Mouse (Mus musculus) liver, embryonic 14.5 days (tissue): ENCODE data around the gene Csnk2a2. TPM values are rescaled to one million over a fixed set of nuclear protein-coding genes. Genes with fewer than 3 reads are reported as not detected.

Experiments
- ATAC-seq: fragments of 200-750 bp; cut with Nextera tagmentation; 2 replicates; pipeline ENCODE4 v1.8.0; 2017; ENCODE audit warnings: moderate number of reproducible peaks, mild to moderate bottlenecking, moderate library complexity; ENCODE audit not compliant: insufficient read depth
- DNase-seq, 3 experiments: peaks; one replicate each; pipeline ENCODE4 v3.0.0-alpha.2; 2012 to 2013; ENCODE audit warnings: low read depth in 3 of 3, low spot score in 3 of 3
- H3K27ac ChIP-seq: fragments of 300-500 bp; sonication (generic); 2 replicates; pipeline ENCODE4 v1.5.1; 2014; ENCODE audit warnings: moderate library complexity, mild to moderate bottlenecking, control low read depth, inconsistent platforms
- H3K27me3 ChIP-seq: fragments of 300-500 bp; sonication (generic); 2 replicates; pipeline ENCODE4 v1.6.1; 2014; ENCODE audit warnings: mild to moderate bottlenecking, low read length, moderate library complexity; ENCODE audit not compliant: control insufficient read depth, insufficient read depth
- H3K36me3 ChIP-seq: fragments of 300-500 bp; sonication (generic); replicated peaks from 2 replicates; pipeline ENCODE4 v1.6.1; 2014; ENCODE audit warnings: low read depth; ENCODE audit not compliant: control insufficient read depth, insufficient read depth
- H3K4me1 ChIP-seq, 2 experiments: fragments of 200-500 bp in 1 of 2; fragments of 300-500 bp in 1 of 2; sonication (generic) in 1 of 2; replicated peaks; 2 replicates each; pipeline ENCODE4 v1.6.1; 2012 to 2014; ENCODE audit warnings: antibody characterized with exemption in 1 of 2, inconsistent platforms in 1 of 2, low read length in 1 of 2; ENCODE audit not compliant: control insufficient read depth in 2 of 2, insufficient read depth in 2 of 2
- H3K4me2 ChIP-seq: fragments of 300-500 bp; sonication (generic); 2 replicates; pipeline ENCODE4 v1.6.1; 2014; ENCODE audit warnings: low read depth, mild to moderate bottlenecking, control low read depth, moderate library complexity
- H3K4me3 ChIP-seq, 2 experiments: fragments of 200-500 bp in 1 of 2; fragments of 300-500 bp in 1 of 2; sonication (generic) in 1 of 2; 2 replicates each; pipeline ENCODE4 v1.5.1; 2012 to 2014; ENCODE audit warnings: low read depth in 2 of 2, low read length in 2 of 2, mild to moderate bottlenecking in 2 of 2, control low read depth in 1 of 2, inconsistent platforms in 1 of 2, moderate library complexity in 1 of 2; ENCODE audit not compliant: insufficient read depth in 1 of 2
- H3K9ac ChIP-seq: fragments of 300-500 bp; sonication (generic); replicated peaks from 2 replicates; pipeline ENCODE4 v1.6.1; 2014; ENCODE audit warnings: mild to moderate bottlenecking, control low read depth, moderate library complexity
- H3K9me3 ChIP-seq: fragments of 300-500 bp; sonication (generic); 2 replicates; pipeline ENCODE4 v1.6.1; 2016; ENCODE audit warnings: low read length, mixed read lengths; ENCODE audit not compliant: control insufficient read depth
- CTCF ChIP-seq: IDR thresholded peaks from 2 replicates; pipeline ENCODE4 v1.5.1; 2016; ENCODE audit warnings: antibody characterized with exemption, low read depth, control low read depth
- EP300 ChIP-seq: IDR thresholded peaks from 2 replicates; pipeline ENCODE4 v1.6.1; 2016; ENCODE audit warnings: antibody characterized with exemption, low read depth
- WGBS: fragments of 180-500 bp; shearing (Covaris S2); extraction: QIAGEN DNeasy Blood & Tissue Kit; methylation state at CpG from one replicate; pipeline ENCODE4 v1.1.7; 2014; ENCODE audit not compliant: insufficient replicate concordance; 5-methylcytosine and 5-hydroxymethylcytosine counted together
- polyA plus RNA-seq, 2 experiments: library from polyadenylated mRNA; depleted of rRNA in 1 of 2; stranded (reverse) in 1 of 2; unstranded in 1 of 2; fragments of >200 nt; fragmentation: Nextera tagmentation in 1 of 2; extraction: Ambion mirVana in 1 of 2; gene quantifications; 2 replicates each; pipeline versions ENCODE4 v1.2.1 to v1.2.3; 2012 to 2014

Csnk2a2 gene
- polyA plus RNA-seq, 2 experiments: 6.9 to 12.8 TPM

DNA sequence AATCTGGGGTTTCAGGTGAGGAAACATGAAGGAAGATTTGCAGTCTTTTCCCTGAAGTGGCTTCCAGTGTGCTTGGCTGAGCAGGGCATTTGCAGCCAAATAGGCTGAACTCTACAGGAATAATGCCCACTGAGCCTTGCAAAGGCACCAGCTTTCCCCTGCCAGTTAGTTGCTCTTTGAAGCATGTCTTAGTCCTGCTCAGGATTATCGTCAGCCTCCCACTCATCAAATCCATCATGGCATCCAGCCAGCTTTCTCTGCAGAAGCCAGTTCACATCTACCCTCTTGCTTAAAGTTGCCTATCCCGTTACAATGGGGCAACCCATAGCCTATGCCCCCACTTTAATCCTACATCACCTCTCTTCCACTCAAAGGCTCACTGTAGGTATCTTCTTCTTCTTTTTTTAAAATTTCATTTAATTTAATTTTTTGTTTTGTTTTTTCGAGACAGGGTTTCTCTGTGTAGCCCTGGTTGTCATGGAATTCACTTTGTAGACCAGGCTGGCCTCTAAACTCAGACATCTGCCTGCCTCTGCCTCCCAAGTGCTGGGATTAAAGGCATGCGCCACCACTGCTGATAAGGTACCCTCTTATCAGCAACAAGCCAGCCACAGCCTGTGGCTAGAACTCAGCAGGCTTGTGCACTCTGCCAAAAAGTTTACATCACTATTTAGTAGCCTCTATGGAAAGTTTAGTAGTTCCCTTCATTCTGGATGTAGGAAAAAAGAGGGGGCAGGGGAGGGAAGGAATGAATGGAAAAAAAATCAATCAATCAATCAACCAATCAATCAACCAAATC is 9.6 kb upstream of the Csnk2a2 start:
- Histone ChIP-seq H3K4me1 (no peaks in the 10 kb centered on the region), H3K27me3 (no peaks in the 10 kb centered on the region), H3K4me3 (no peak overlapping the region), H3K36me3 (no peaks in the 10 kb centered on the region), H3K9me3 (no peaks in the 10 kb centered on the region), H3K9ac (no peak overlapping the region), H3K4me2 (no peak overlapping the region), H3K27ac (no peak overlapping the region)
- TF ChIP-seq EP300: no peak
- TF ChIP-seq CTCF: no peak
- 43% methylated on average over 4 of the region's 4 CpGs for WGBS
- no peak for DNase-seq
- ATAC-seq: no peak

DNA sequence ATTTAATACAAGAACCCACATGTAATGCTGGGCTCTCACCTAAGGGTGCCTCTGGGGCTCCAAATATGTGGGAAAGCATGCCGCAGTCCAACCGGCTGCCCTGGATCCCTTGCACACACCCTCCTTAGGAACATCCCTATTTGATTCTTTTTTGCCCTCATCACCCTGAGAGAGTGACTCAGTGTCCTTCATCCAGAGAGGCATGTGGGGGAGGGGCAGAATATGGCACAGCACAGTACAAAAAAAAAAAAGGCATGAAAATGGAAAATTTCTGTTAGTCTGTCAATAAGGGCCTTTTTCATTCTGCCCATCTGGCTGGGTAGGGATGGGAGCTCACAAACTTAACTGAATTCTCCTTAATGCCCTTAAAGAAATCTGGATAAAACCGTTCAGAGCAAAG is 8.0 kb upstream of the Csnk2a2 start:
- no peaks in the 10 kb centered on the region for H3K9me3 ChIP-seq
- H3K4me3 ChIP-seq: no peak overlapping the region
- H3K27ac ChIP-seq: no peak overlapping the region
- TF ChIP-seq EP300: no peak
- no peak for TF ChIP-seq CTCF
- H3K9ac ChIP-seq: no peak overlapping the region
- no peak for ATAC-seq
- WGBS: 73% methylated on average over 3 of the region's 3 CpGs
- no peak for DNase-seq
- H3K27me3 ChIP-seq: no peaks in the 10 kb centered on the region
- H3K4me2 ChIP-seq: no peak overlapping the region
- no peaks in the 10 kb centered on the region for H3K36me3 ChIP-seq
- no peaks in the 10 kb centered on the region for H3K4me1 ChIP-seq

DNA sequence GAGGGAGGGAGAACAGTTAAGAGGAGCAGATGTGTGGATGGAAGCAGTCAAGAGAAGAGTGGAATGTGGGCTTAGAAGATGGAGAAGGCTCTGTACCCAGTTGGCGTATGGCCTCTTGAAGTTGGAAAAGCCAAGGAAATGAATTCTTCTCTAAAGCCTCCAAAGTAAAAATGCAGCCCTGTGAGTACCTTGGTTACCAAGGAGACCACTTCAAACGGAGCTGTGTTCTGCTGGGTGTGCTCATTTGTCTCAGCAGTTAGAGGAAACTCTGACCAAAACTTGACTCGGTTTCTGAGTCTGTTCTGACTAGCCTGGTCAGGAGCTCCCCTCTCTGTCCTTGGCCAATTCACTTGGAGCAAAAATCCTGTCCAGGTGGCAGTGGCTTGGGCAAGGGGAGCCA is 6.6 kb upstream of the Csnk2a2 start:
- TF ChIP-seq EP300 (no peak), CTCF (no peak)
- no peak overlapping the region for H3K4me3 ChIP-seq
- ATAC-seq: no peak
- H3K9ac ChIP-seq: no peak overlapping the region
- no peak overlapping the region for H3K27ac ChIP-seq
- H3K36me3 ChIP-seq: no peaks in the 10 kb centered on the region
- DNase-seq: no peak
- no peaks in the 10 kb centered on the region for H3K4me1 ChIP-seq
- H3K27me3 ChIP-seq: no peaks in the 10 kb centered on the region
- no peaks in the 10 kb centered on the region for H3K9me3 ChIP-seq
- H3K4me2 ChIP-seq: no peak overlapping the region
- WGBS: 23% methylated on average over 3 of the region's 3 CpGs

DNA sequence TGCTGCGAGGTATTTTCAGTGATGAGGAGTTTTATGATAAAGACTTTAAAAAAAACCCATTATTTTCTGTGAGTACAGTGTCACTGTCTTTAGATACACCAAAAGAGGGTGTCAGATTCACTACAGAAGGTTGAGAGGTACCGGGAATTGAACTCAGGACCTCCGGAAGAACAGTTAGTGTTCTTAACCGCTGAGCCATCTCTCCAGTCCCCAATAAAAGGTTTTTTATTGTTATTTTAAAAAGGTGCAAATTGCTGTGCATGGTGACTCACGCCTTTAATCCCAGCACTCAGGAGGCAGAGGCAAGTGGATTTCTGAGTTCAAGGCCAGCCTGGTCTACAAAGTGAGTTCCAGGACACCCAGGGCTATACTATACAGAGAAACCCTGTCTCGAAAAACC is 5.6 kb upstream of the Csnk2a2 start:
- Histone ChIP-seq H3K36me3 (no peaks in the 10 kb centered on the region), H3K9ac (no peak overlapping the region), H3K4me1 (no peaks in the 10 kb centered on the region), H3K9me3 (no peaks in the 10 kb centered on the region), H3K27me3 (no peaks in the 10 kb centered on the region), H3K4me3 (no peak overlapping the region), H3K4me2 (no peak overlapping the region), H3K27ac (no peak overlapping the region)
- TF ChIP-seq CTCF (no peak), EP300 (no peak)
- DNase-seq (no peak), ATAC-seq (no peak)
- WGBS: 69% methylated on average over 6 of the region's 6 CpGs

DNA sequence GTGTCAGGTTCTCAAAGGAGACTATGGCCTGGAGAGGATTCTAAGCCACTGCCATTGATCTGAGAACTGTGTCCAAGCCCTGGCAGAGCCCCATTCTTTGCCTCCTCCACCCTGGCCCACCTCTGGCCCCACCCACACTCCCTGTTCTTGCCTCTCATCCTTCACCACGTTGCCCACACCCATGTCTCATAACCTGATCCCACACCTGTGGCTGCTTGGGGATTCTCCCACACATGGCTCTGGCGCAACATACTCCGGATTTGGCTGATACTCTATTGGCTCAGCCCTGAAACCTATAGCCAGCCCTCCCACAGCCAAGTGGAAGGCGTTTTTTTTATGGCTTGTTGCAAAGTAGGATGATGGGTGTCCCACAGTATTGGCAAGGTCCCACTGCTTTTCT is 2.2 kb upstream of the Csnk2a2 start:
- 59% methylated on average over 4 of the region's 4 CpGs for WGBS
- Histone ChIP-seq H3K36me3 (no peaks in the 10 kb centered on the region), H3K27me3 (no peaks in the 10 kb centered on the region), H3K4me2 (no peak overlapping the region), H3K4me1 (peaks cover 8 to 10% of the 10 kb centered on the region in 2 experiments), H3K9me3 (no peaks in the 10 kb centered on the region), H3K9ac (no peak overlapping the region), H3K4me3 (no peak overlapping the region), H3K27ac (no peak overlapping the region)
- TF ChIP-seq EP300: no peak
- no peak for ATAC-seq
- DNase-seq: no peak
